Mouse (Mus musculus) megakaryocyte, embryonic 14.5 days (primary cell): Measurements from ENCODE around the gene Nxf1.

Source experiments
- FLI1 ChIP-seq: IDR thresholded peaks from 2 replicates; pipeline ENCODE4 v1.6.1; 2012; ENCODE audit warnings: low read length, inconsistent platforms, mixed read lengths
- GATA1 ChIP-seq: IDR thresholded peaks from 3 replicates; pipeline ENCODE4 v1.6.1; 2012; ENCODE audit warnings: mixed read lengths, low read length, inconsistent platforms, borderline replicate concordance

DNA sequence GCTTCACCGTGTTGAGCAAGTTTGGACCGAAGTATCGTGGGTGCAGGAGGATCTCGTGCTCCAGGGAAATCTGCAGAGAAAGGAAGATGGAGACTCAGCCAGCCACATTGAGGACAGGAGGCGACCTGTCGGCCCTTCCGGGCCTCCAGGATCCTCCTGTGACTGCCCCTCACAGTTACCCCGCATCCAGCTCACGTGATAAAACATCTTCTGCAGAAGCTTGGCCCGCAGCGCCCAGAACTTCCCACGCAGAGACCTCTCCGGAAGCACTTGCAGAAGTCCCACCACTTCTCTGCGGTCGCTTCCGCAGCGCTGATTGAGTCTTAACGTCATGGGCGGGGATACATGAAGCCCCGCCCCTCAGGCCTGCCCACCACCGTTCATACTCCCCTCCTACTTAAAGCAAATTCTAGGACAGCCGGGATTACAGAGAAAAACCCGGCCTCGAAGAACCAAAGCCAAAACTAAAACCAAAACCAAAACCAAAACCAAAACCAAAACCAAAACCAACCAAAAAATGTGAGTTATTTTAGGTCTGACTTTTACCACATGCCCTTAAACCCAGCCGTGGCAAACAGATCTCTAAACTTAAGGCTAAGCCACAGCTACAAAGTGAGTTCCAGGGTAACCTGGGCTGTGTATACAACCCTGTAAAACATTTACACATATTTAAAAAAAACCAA is 41.5 kb downstream of the Nxf1 start, which contains the start of gene Polr2g:
- no peak for TF ChIP-seq GATA1
- TF ChIP-seq FLI1 = peak; percentile 37; the same call in 1 of the 2 replicates
